Mouse (Mus musculus): ENCODE results near the gene Tmem252.
"Not testable (repeated sequence)": the region's sequence is repeated elsewhere in the genome, so short reads cannot be mapped to it uniquely, and the experiment has no call there.

Gene Tmem252

GRCm38 (mm10) chr19:24683016-24683720, 9.4 kb downstream of the Tmem252 start:
- peak; percentile 20 for DNase-seq

- no peak for DNase-seq
Observed at GRCm38 (mm10) chr19:24686411-24686810, 12.6 kb downstream of the Tmem252 start.

- DNase-seq, result no peak
Observed at GRCm38 (mm10) chr19:24688327-24688726, 14.5 kb downstream of the Tmem252 start.

GRCm38 (mm10) chr19:24689531-24689930, 15.7 kb downstream of the Tmem252 start:
- DNase-seq, result no peak

- no peak for DNase-seq
Observed at GRCm38 (mm10) chr19:24692691-24693090, 18.9 kb downstream of the Tmem252 start.

GRCm38 (mm10) chr19:24697946-24698345, 24.1 kb downstream of the Tmem252 start:
- DNase-seq, result no peak

- DNase-seq, result no peak
Observed at GRCm38 (mm10) chr19:24698651-24699050, 24.8 kb downstream of the Tmem252 start.

- DNase-seq, result peak; percentile 65
Observed at GRCm38 (mm10) chr19:24699196-24699595, 25.4 kb downstream of the Tmem252 start.

- no peak for DNase-seq
Observed at GRCm38 (mm10) chr19:24699910-24700309, 26.1 kb downstream of the Tmem252 start.

GRCm38 (mm10) chr19:24700664-24701063, 26.9 kb downstream of the Tmem252 start:
- DNase-seq, result no peak

- DNase-seq, result peak; percentile 42
Observed at GRCm38 (mm10) chr19:24701716-24702115, 27.9 kb downstream of the Tmem252 start.

GRCm38 (mm10) chr19:24703168-24703567, 29.4 kb downstream of the Tmem252 start:
- DNase-seq, result not testable (repeated sequence)

- peak; percentile 77 for DNase-seq
Observed at GRCm38 (mm10) chr19:24703680-24704079, 29.9 kb downstream of the Tmem252 start.

GRCm38 (mm10) chr19:24704326-24704725, 30.5 kb downstream of the Tmem252 start:
- DNase-seq, result no peak

GRCm38 (mm10) chr19:24705395-24705794, 31.6 kb downstream of the Tmem252 start:
- DNase-seq, result peak; percentile 75

GRCm38 (mm10) chr19:24707071-24707906, 33.5 kb downstream of the Tmem252 start:
- DNase-seq, result no peak

GRCm38 (mm10) chr19:24708032-24708431, 34.2 kb downstream of the Tmem252 start:
- DNase-seq, result no peak

GRCm38 (mm10) chr19:24716303-24717097, 42.7 kb downstream of the Tmem252 start:
- DNase-seq, result no peak

GRCm38 (mm10) chr19:24718021-24718420, 44.2 kb downstream of the Tmem252 start:
- DNase-seq, result no peak

- no peak for DNase-seq
Observed at GRCm38 (mm10) chr19:24719504-24719903, 45.7 kb downstream of the Tmem252 start.

GRCm38 (mm10) chr19:24720448-24720847, 46.6 kb downstream of the Tmem252 start:
- DNase-seq, result no peak

GRCm38 (mm10) chr19:24724362-24724761, 50.6 kb downstream of the Tmem252 start:
- DNase-seq, result no peak

- peak; percentile 38 for DNase-seq
Observed at GRCm38 (mm10) chr19:24730661-24731060, 56.9 kb downstream of the Tmem252 start.

Data from lung, postnatal 36 days (tissue).